Mouse (Mus musculus): ENCODE measurements around the gene Gm20388.

- no peak for TF ChIP-seq POLR2A (IDR thresholded peaks at IDR 0.05; ENCODE audit: borderline replicate concordance, extremely low read depth, insufficient read depth, insufficient read length, poor library complexity, severe bottlenecking)
- TF ChIP-seq CTCF (IDR thresholded peaks at IDR 0.05; ENCODE audit: borderline replicate concordance, extremely low read depth, insufficient read depth, insufficient read length) = no peak
Measured at GRCm38 (mm10) chr8:120374514-120374913, 463.9 kb downstream of the Gm20388 start.

Measured in brain, embryonic 14.5 days (tissue).